Mouse (Mus musculus) thymus, postnatal 36 days (tissue): ENCODE data around the gene Xpot.

ENCODE experiments used
- DNase-seq, 2 experiments: peaks; one replicate each; pipeline ENCODE4 v3.0.0; 2022; ENCODE audit warnings: mixed read lengths in 2 of 2

The Xpot gene

DNA sequence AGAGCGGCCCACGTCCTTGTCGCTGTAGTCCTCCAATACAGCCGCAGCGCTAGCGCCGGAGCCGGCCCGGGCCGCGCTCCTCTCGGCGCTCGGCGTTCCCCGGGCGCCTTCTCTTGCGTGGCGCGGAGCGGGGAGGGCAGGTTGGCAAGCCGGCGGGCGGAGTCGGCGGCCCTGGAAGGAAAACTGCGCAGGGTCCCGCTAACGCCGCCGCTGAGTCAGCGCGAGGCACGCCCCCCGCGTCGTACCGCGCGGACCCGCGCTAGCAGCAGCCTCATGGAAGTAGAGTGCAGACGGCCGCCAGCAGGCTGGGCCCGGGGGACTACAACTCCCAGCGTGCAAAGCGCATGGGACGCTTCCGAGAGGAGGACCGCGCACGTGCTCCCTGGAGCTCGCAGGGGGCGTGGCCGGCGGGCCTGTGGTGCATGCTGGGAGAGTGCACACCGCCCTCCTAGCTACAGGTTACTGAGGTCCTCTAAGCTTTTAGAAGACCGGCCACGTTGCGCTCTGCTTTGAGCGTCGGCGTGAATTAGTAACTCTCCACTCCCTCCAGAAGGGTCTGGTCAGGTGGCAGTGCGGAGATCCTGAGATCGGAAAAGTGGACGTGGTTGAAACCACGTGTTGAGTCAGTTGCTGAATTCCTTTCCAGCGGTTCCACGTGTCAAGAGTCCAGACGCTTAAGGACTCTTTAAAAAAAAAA lies at the start of gene Xpot:
Gene Xpot (minus strand): TSS at position 147 of the 697 bp plus-strand sequence.
- peak; percentile 97 to 98 for DNase-seq

DNA sequence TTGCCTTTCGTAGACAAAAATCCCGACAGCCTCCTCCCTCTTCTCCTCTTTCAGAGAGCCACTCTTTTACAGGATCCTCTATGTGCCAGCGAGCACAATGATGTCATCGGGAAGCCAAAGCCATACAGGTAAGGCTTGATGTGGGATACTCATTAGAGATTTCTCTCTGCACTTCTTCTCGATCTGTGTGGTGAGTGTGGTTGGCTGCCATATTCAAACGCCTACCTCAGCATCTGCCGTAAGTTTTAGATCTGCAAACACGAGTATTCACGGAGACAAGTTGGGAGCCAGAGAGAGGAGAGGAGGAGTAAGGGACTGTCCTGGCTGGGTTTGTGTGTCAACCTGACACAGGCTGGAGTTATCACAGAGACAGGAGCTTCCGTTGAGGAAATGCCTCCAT lies 43.0 kb upstream of the Xpot start:
- no peak for DNase-seq

DNA sequence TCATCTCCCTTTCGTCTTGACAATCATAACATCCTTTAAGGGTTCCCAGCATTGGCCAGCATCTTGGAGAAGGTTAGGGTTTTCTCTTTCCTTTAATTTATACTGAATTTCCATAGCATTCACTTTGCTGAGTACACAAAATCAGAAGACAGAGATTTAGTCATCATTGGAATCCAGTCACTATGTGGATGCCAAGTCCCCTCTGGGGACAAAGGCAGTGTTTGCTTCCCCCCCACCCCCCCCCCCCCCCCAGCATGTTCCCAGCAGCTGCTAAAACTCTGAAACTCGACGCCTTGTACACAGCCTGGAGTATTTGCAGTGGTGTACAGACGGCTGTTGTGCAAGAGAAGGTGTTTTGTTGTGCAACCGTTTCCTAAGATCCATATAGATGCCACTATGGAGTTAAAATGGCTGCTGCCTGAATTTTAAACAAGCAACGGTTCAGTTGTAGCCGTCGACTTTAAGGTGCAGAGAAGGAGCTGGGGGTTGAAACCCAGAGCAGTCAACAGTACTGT lies 39.6 kb upstream of the Xpot start:
- no peak for DNase-seq

DNA sequence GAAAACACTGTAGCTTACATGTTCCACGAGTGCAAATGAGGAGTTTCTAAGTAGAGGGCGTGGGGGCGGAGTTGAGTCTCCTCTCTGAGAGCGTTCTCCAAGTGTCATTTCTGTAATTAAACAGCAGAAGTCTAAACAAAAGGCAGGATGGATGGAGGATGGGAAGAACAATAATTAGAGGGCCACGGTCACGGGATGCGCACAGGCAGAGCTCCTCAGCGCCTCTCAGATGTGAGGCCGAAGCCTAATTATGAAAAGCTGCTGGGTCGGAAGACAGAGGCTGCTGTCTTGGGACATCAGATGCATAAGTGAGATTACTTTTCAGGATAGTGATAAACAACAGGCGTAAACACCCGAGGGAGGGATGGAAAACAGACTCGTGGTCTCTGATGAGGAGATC lies 37.5 kb upstream of the Xpot start:
- DNase-seq, result no peak

DNA sequence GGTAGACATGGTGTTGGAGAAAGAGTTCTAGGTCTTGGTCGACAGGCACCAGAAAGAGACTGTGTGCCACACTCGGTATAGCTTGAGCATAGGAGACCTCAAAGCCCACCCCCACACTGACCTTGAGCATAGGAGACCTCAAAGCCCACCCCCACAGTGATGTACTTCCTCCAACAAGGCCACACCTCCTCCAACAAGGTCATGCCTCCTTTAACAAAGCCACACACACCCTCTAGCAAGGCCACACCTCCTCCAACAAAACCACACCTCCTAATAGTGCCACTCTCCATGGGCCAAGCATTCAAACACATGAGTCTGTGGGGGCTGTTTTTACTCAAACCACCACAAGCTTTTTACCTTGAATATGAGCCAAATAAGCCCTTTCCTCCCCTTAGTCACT lies 36.6 kb upstream of the Xpot start:
- DNase-seq, result no peak

DNA sequence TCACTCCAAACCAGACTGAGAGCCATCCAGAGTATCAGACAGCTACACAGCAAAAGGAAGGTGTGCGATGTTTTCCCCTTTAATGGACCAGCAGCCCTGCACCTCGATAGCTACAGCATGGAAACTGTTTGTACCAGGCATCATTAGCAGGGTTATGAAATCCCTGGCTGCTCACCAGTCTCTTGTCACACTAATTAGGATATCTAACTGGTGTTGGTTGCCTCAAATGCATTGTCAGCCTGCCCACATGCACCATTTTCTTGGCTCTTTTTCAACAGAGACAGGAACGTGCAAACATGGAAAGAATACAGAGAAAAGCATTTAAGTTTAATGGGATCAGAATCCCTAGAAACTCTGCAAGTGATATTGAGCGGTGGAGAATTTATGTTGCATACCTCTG lies 29.8 kb upstream of the Xpot start:
- DNase-seq, result no peak

DNA sequence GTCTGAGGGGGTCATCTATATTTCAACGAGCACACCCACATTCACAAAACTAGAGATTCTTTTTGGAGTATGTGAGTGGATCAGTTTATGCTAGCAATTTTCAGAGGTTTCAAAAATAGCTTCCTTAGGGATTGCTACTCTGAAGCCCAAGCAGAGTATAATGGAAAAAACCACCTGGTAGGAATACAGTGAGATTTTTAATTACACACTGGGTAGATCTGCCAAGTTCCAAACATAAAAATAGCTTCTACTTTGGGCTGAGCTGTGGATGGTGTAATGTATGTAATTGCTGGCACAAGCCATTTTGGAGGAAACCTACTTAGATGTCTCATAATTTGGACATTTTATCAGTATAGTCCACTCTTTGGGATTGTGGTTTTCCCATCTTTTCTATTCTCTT lies 26.9 kb upstream of the Xpot start:
- no peak for DNase-seq

DNA sequence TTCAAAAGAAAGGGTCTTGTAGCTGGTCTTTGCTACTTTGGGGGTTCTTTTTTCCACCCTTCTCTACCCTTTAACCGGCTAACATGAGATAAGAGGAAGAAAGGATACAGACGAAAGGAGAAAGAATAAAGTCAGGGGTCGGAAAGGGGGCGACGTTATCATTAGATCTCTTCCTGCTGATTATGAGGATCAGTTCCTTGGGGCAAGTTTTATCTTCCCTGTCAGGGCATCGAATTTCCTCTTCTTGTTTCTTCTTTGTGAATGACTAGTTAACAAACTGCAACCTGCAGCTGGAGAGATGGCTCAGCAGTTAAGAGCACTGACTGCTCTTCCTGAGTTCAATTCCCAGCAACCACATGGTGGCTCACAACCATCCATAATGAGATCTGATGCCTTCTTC lies 20.2 kb upstream of the Xpot start:
- DNase-seq, result no peak

DNA sequence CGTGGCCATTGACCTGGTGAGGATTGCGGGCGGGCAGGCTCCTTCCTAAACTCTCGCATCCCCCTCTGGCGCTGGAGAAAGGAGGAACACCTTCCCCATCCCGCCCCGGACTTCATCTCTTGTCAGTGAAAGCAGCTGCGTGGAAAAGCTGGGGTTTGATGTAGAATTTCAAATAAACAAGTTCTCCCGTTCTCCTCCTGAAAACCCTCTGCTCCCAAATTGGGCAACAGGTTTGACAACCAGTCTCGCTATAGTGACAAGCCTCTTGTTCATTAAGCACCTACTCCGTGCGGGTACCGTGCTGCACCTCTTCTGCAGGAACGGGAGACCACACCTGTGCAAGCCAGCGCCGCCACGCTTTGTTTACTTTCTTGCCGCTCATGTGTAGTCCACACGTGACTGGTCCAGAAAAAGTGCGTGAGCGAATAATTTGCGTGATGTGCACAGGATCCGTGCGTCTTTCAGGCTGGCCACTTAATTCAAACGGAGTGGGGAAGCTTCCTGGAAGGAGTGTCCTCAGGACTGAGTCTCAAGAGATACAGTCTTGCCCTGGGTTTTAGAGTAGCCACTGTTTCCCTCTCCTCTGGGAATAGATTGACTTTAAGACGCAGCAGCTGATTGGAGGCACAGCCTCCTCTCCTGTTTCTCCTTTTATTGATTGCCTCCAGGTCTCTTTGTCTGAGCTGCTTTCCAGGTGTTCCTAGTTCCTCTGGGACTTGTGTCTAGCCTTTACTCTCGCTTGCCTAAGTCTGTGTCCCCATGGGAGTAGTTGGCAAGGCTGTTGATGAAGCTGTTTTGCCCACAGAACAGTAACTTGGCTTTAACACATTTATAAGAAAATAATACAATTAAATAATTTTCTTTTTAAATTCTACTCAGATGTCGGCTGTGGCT lies 16.2 kb upstream of the Xpot start:
- no peak for DNase-seq

DNA sequence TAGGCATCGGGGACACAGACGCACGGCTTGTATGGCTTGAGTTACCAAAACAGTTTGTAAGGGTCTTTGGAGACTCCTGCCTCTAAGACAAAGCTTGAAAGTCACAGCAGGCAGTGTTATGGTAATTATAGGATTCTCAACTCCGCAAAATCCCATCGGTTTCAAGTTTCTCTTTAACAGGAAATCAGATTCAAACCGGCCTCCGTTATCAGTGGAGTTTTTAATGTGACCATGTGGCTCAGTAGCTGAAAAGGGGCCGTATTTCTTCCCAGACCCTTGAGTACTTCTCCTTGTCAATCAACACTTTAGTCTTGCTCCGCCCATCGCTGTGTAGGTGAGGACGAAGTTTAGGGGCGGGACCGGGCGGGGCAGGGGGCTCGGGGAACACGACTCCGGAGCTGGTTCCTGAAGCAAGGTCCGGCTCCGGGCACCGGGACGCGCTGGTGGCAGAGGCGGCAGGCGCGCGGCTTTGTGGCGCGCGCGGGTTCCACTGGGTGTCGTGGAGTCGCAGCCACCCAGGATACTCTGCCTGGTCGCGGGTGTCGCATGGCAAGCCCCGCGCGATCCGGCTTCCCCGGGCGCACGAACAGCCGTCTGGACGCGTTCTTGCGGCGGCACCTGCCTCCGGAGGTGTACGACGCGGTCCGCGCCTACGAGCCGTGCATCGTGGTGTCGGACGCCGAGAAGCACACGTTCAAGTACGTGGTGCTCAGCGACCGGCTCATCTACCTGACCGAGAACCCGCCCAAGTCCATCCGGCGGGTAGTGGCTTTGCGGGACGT lies 15.3 kb upstream of the Xpot start, which contains the start of gene D930020B18Rik:
Gene D930020B18Rik (plus strand): TSS at position 317 of the 782 bp plus-strand sequence.
- peak; percentile 15 to 22 for DNase-seq

DNA sequence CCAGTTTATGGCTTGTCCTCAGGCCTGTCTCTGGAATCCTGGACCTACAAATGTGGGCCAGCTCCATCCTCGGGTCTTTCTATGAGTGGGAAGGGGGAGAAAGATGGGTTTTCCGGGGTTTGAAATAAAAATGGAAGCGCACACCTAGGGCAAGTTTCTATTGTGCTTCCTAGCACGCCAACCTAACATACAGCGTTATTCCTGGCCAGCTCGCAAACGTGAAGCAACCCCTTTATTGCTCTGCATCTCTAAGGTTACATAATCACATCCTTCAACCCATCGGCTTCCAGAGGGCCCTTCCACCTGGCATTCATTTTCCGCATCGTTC lies 14.8 kb upstream of the Xpot start:
- DNase-seq, result no peak

DNA sequence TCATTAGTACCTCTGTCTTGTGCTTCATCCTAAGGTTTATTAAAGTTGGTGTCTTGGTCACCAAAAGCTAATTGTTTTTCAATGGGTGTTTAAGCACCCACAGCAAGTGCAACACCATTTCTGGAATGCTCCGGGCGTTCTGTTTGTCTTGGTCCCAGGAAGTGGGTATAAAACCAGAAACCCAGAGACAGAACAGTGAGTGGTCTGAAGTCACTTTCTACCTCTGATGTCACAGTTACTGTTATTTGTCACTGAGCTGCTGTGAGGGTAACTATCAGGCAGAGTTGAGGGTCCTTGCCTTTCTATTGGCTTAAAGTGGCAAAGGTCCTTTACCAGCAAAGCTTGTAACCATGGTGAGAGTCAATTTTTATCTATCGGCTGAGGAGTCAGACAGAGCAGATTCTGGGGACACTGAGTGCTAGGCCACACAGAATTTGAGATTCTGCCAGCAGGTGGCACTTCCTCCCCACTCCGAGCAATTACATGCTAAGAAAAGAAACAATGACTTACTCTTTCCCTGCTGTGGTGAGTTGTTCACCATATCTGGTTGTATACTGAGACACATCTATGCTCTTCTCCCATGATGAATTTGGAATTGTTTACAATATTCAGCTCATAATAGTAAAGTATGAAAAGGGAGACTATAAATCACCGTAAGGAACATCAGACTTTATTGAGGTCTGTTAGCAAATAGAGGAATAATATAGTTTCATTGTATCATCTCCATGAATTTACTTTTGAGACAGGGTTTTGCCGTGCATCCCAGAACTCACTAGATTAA lies 14.2 kb upstream of the Xpot start:
- peak in 1 of 2 experiments; percentile 13 for DNase-seq

DNA sequence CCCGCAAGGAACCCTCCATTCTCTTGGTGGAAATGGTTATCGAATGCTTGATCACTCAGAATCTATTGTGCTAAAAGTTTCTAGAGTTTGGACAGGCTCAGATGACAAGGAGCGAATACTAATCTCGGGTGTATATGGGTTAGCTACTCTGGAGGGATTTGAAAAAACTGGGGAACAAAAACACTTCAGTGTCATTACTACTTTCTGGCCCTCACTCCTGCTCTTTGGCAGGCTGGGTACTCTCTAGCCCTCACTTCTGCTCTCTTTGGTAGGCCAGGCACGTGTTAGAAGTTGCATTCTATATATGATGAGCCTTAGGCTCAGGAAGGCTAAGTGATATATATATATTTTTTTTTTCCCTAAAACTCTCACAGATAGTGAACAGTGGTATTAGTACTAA lies 13.4 kb upstream of the Xpot start:
- no peak for DNase-seq

DNA sequence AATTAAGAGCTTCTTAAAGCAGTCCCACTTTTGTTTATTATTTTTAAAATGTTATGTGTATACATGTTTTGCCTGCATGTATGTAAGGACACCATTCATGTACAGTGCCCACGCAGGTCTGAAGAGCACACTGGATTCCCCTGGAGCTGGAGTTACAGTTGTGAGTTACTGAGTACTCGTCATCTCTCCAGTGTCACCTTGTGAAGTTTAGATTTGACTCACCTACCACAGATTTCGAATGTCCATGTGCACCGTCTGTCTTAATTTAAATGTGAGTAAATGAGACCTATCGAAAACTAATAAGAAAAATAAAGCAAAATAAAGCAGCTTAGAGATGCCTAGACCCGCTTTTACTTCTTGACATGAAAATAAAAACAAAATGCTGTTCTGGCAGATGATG lies 10.1 kb upstream of the Xpot start:
- DNase-seq, result no peak

DNA sequence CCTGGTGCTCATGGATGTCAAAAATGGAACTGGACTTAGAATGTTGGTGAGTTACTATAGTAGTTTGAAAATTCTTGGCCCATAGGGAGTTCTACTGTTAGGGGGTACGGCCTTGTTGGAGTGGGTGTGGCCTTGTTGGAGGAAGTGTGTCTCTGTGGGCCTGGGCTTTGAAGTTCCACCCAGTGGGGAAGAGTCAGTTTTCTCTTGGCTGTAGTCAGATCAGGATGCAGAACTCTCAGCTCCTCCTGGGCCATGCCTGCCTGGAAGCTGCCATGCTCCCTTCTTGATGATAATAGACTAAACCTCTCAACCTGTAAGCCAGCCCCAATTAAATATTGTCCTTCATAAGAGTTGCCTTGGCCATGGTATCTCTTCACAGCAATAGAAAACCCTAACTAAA lies 8.0 kb upstream of the Xpot start:
- no peak for DNase-seq

DNA sequence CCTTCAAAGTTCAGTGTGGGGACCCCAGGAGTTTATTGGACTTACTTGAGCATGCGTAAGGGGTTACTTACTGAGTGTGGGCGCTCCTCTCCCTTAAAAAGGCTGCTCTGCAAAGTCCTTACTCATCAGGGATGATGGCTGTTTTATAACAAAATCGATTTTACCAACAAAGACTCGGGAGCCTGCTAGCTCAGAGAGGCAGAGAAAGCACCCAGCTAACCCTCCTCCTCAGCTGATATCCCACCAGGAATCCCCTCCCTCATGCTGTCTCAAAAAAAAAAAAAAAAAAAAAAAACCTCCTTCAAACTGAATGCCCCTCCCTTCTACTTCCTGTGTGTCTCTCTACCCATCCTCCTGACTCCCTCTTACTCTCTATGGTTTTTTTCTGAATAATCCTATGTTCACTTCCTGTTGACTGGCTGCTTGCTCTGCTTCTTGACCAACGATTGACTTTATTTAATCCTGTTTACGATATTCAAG lies 2.5 kb upstream of the Xpot start:
- no peak for DNase-seq

DNA sequence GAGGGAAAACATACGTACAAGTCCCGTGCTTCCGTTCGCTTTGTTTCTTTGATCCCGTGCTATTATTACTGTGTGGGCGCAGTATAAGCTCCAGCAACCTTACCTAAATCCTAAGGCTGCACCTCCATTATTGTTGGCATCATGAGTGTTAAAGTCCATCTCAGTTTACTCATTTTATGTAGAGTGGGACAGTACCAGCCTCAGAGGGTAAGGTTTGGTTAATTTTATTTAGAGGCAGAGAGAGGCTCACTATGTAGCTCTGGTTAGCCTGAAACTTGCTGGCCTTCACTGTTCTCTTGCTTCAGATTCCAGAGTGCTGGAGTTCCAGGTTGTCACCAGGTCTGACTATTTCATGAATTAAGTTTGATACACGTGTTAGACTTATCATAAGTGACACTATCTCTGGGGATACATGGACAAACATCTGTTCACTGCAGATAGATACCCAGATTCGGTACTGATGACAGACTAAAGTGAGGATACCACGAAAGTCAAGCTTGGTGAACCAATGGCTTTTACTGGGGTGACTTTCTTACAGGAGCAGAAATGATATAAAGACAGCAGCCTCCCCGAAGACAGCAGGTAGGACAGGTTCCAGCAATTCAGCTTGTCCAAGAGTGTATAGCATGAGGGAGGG lies 1.2 kb upstream of the Xpot start:
- DNase-seq, result no peak

DNA sequence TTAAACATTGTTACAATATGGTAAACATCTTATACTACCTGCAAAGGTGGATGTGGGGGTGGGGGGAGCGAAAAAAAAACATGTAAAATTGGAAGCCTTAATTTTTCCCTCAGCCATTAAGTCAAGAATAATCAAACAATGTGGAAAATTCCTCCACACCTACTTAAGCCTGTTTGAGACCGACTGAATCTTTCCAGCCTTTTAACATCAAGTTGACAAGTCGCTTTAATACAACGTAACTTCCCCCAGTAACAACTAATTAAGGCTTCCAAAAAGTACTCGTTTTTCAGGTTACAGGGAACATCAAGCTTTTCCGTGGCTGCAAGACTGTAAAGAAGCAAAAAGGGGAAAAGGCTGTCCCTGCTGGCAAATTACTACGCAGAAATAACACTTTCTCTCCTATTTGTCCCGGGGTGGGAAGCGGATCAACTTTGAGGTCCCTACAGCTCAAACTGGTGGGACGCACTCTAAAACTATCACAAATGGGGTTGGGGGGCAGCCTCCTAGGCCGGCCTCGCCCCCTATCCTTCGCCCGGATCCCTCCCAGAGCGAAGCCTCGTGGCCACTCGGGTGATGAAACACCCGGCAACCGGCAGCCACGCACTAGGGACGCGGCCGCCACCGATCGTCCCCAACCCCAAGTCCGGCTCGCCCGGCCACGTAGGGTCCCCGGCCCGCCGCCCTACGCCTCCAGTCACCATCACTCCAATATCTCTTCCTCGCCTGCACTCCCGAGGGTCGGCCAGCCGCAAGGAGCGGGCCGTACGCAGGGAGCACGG lies 536 bp downstream of the Xpot start:
- DNase-seq, result no peak

DNA sequence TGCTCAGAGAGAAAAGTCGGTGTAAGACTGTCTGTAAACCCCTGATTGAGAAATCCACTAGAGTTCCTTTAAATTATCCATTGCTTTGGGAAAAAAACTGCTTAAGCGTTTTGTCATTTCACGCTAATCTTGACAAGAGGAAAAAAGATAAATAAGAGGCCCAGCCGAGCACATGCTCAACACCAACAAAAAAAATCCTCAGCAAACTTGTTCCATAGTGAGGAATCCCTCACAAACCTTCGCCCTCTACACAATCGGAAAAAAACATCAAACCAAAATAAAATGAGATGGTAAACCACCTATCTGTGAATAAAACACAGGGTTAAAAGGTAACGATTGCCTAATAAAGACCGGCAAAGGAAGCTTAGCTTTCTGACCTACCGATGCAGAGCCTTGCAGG lies 1.1 kb downstream of the Xpot start:
- no peak for DNase-seq

DNA sequence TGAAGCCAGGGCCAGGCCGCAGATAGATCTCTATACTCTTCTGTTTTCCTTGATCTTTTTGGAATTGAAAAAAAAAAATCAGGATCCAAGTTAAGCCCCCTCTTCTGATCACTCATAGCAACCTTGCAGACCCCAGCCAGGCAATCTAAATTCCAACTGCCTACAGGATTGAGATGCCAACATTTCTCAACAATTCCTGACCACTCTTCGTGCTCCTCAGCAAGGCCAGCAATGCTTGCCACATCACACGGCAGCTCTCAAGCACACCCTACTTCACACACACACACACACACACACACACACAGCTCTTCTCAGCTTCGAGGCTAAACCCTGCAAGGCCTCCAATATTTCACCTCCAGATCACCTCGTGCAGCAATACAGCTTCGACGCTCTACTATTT lies 2.5 kb downstream of the Xpot start:
- no peak for DNase-seq

DNA sequence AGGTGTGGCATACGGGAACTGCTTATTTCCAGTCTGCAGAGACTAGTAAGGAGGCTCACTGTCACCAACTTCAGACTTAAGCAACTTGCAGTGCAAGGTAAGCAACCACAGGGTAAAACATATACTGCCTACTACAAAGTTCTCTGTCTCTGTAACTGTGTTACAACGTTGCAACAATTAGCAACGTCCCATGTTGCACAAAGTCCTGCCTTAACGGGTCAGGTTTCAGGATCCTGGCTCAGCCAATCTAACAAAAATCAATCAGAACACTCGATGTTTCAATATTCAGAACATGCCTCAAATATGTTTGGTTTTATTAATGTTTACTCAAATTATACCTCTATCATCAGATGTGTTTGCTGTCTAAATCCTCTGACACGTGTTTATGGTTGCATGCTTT lies 3.7 kb downstream of the Xpot start:
- DNase-seq, result no peak
